13 mouse cellular contexts compared by ENCODE assay signal in genomic region chr3:52600581-52600980, GRCm38 (mm10).
A peak's percentile ranks its signal among the peaks of the same experiment; 100 is the strongest.
DNase-seq lines count a peak whose midpoint lies in the region; ATAC-seq and TF ChIP-seq lines count a peak whose summit lies in the region.
"Had no signal": no experiment of that assay in that cellular context is flagged by ENCODE, and none has a peak within 500 bp of the region (broad histone marks: within the 10 kb centered on the region; RNA-seq: fewer than 3 reads in every experiment).

No protein-coding gene starts in this region.

- H3K36me3 ChIP-seq in heart, adult 2 months (ENCODE audit: control insufficient read depth, insufficient read depth, low read length), result no peaks in the 10 kb centered on the region
- no peaks in the 10 kb centered on the region for H3K36me3 ChIP-seq in heart, embryonic 12.5 days
- no peaks in the 10 kb centered on the region for H3K36me3 ChIP-seq in hindbrain, embryonic 16.5 days (ENCODE audit: control insufficient read depth, insufficient read depth, low read length)
- H3K36me3 ChIP-seq: embryonic facial prominence, embryonic 10.5 days; intestine, embryonic 15.5 days had no signal

- peak in 1 of 2 experiments; percentile 65 for DNase-seq in heart, adult 2 months
- peak; percentile 4 for DNase-seq in R1 (ENCODE audit: low read depth, low spot score)
- peak; percentile 71 to 80 for DNase-seq in lung, adult 18-20 months
- DNase-seq in right cerebral cortex, postnatal 4 days, result no peak
- DNase-seq: thymus, postnatal 36 days had no signal

- intact Hi-C loops in heart, adult 2 months (cut with DNase I), result no loop called here

- H3K27me3 ChIP-seq in heart, adult 2 months (ENCODE audit: control insufficient read depth, insufficient read depth, low read length), result no peaks in the 10 kb centered on the region
- H3K27me3 ChIP-seq in heart, embryonic 12.5 days (replicated peaks), result no peaks in the 10 kb centered on the region
- H3K27me3 ChIP-seq in hindbrain, embryonic 16.5 days (replicated peaks; ENCODE audit: control insufficient read depth, insufficient read depth, low read length), result no peaks in the 10 kb centered on the region
- H3K27me3 ChIP-seq: intestine, embryonic 15.5 days had no signal

- peaks cover 10% of the 10 kb centered on the region for H3K4me1 ChIP-seq in heart, adult 2 months (ENCODE audit: control insufficient read depth, insufficient read depth, low read length)
- peaks cover 5% of the 10 kb centered on the region; the same call in 1 of the 2 replicates for H3K4me1 ChIP-seq in heart, embryonic 12.5 days (replicated peaks)
- no peaks in the 10 kb centered on the region for H3K4me1 ChIP-seq in cortical plate, adult 2 months (ENCODE audit: control insufficient read depth, insufficient read depth, low read length)
- no peaks in the 10 kb centered on the region for H3K4me1 ChIP-seq in hindbrain, embryonic 16.5 days (ENCODE audit: control insufficient read depth, insufficient read depth, low read depth, low read length)
- H3K4me1 ChIP-seq: intestine, embryonic 15.5 days had no signal

- TF ChIP-seq EP300 in heart, adult 2 months (IDR thresholded peaks at IDR 0.05; ENCODE audit: insufficient read depth, low read depth, low read length), result 0 out of 2 replicates have a peak, but pooled peaks have one; percentile 17

- no peak overlapping the region for H3K4me2 ChIP-seq in heart, embryonic 12.5 days
- no peak overlapping the region for H3K4me2 ChIP-seq in hindbrain, embryonic 16.5 days (ENCODE audit: low read length)
- H3K4me2 ChIP-seq: intestine, embryonic 15.5 days had no signal

- 77% methylated on average over 13 of the region's 13 CpGs for WGBS in heart, adult 2 months
- WGBS in heart, embryonic 12.5 days, result 74% methylated on average over 13 of the region's 13 CpGs
- WGBS in hindbrain, embryonic 16.5 days, result 84% methylated on average over 13 of the region's 13 CpGs

- H3K27ac ChIP-seq in heart, adult 2 months, result peak overlapping the region; percentile 75
- H3K27ac ChIP-seq in heart, embryonic 12.5 days (ENCODE audit: poor library complexity, severe bottlenecking), result no peak overlapping the region
- H3K27ac ChIP-seq in cortical plate, adult 2 months (ENCODE audit: insufficient read depth, low read length), result 0 out of 2 replicates have a peak overlapping the region, but pooled peaks have one; percentile 11
- H3K27ac ChIP-seq in hindbrain, embryonic 16.5 days (ENCODE audit: low read depth, low read length), result no peak overlapping the region
- H3K27ac ChIP-seq: embryonic facial prominence, embryonic 10.5 days; intestine, embryonic 15.5 days; macrophage had no signal

- no peak overlapping the region; the same call in 1 of the 2 replicates for H3K9ac ChIP-seq in heart, adult 2 months (ENCODE audit: low read depth, low read length)
- H3K9ac ChIP-seq in heart, embryonic 12.5 days, result no peak overlapping the region
- H3K9ac ChIP-seq in hindbrain, embryonic 16.5 days (ENCODE audit: low read depth, low read length), result no peak overlapping the region
- H3K9ac ChIP-seq: intestine, embryonic 15.5 days had no signal

- no peaks in the 10 kb centered on the region for H3K9me3 ChIP-seq in heart, embryonic 12.5 days (replicated peaks)
- no peaks in the 10 kb centered on the region for H3K9me3 ChIP-seq in hindbrain, embryonic 16.5 days (ENCODE audit: control insufficient read depth, low read length)
- H3K9me3 ChIP-seq: embryonic facial prominence, embryonic 10.5 days; intestine, embryonic 15.5 days had no signal

- TF ChIP-seq CTCF in heart, adult 2 months (IDR thresholded peaks at IDR 0.05), result no peak
- TF ChIP-seq CTCF in cortical plate, adult 2 months (IDR thresholded peaks at IDR 0.05; ENCODE audit: extremely low read depth, insufficient read depth, low read length), result no peak

- no peak for ATAC-seq in heart, embryonic 12.5 days (ENCODE audit: insufficient number of reproducible peaks, low FRiP score)
- no peak for ATAC-seq in CD4-positive, CD25-positive, alpha-beta regulatory T cell, adult 4 months
- ATAC-seq in hindbrain, embryonic 16.5 days, result no peak
- ATAC-seq: forebrain, embryonic 14.5 days; intestine, embryonic 15.5 days had no signal

- no peak for TF ChIP-seq POLR2A in heart, adult 2 months (IDR thresholded peaks at IDR 0.05; ENCODE audit: insufficient read depth, low read depth, low read length)
- TF ChIP-seq POLR2A in cortical plate, adult 2 months (IDR thresholded peaks at IDR 0.05; ENCODE audit: extremely low read depth, insufficient read depth, low read length), result no peak

- H3K4me3 ChIP-seq in heart, adult 2 months, result no peak overlapping the region
- H3K4me3 ChIP-seq in heart, embryonic 12.5 days, result no peak overlapping the region
- H3K4me3 ChIP-seq in cortical plate, adult 2 months (ENCODE audit: insufficient read depth, low read length), result no peak overlapping the region
- no peak overlapping the region for H3K4me3 ChIP-seq in hindbrain, embryonic 16.5 days (ENCODE audit: low read length)
- H3K4me3 ChIP-seq: embryonic facial prominence, embryonic 10.5 days; intestine, embryonic 15.5 days had no signal

- H3K79me2 ChIP-seq in heart, adult 2 months (replicated peaks; ENCODE audit: control insufficient read depth, insufficient read depth, low read length), result no peaks in the 10 kb centered on the region

Comparison
In these comparisons a context has a peak if more than half of its experiments do, and no peak if none do; other contexts are left out.
1. H3K27ac ChIP-seq: peak in heart, adult 2 months (single experiment) and cortical plate, adult 2 months (single experiment); none in heart, embryonic 12.5 days (single experiment) and hindbrain, embryonic 16.5 days (single experiment).